Mouse (Mus musculus): Measurements from ENCODE around the gene Uba1y. TPM values are rescaled to one million over a fixed set of nuclear protein-coding genes. Genes with fewer than 3 reads are reported as not detected.
"Not testable (repeated sequence)": the region's sequence is repeated elsewhere in the genome, so short reads cannot be mapped to it uniquely, and the experiment has no call there.

Uba1y gene
- total RNA-seq (2021) = not detected
- long read RNA-seq, experiment 1 = 0 reads
- long read RNA-seq, experiment 2 = 0 reads

DNA sequence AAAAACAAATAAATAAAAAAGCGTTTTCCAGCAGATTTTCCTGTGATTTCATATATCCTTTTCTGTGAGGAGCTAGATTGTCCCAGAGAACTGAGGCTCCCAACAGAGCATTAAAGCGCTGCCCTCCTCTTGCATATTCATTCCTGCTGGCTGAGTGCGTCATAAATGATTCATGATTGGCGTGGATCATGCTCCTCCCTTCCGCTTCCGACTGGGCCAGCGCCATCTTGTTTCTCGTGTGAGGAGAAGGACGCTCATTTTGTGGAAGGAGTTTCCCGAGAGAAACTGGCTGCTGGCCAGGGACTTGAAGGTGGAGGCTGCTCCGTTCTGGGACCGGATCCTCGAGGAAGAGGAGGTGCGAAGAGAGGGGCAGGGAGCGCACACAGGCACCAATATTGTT lies at the start of gene Uba1y:
Uba1y (plus strand) TSS at position 254 of the 400 bp plus-strand sequence.
- no peak for DNase-seq

GRCm38 (mm10) chrY:797309-797708 lies 21.1 kb upstream of the Uba1y start, which contains the start of gene Zfy1:
TSS of gene Zfy1 (minus strand) at chrY:797409.
- not testable (repeated sequence) for DNase-seq

- peak in 1 of 2 experiments; percentile 73 for DNase-seq
These were observed 9.3 kb upstream of the Uba1y start for GRCm38 (mm10) chrY:808991-809661.

- no peak for DNase-seq
These were observed 54.0 kb downstream of the Uba1y start for GRCm38 (mm10) chrY:872404-872803.

DNA sequence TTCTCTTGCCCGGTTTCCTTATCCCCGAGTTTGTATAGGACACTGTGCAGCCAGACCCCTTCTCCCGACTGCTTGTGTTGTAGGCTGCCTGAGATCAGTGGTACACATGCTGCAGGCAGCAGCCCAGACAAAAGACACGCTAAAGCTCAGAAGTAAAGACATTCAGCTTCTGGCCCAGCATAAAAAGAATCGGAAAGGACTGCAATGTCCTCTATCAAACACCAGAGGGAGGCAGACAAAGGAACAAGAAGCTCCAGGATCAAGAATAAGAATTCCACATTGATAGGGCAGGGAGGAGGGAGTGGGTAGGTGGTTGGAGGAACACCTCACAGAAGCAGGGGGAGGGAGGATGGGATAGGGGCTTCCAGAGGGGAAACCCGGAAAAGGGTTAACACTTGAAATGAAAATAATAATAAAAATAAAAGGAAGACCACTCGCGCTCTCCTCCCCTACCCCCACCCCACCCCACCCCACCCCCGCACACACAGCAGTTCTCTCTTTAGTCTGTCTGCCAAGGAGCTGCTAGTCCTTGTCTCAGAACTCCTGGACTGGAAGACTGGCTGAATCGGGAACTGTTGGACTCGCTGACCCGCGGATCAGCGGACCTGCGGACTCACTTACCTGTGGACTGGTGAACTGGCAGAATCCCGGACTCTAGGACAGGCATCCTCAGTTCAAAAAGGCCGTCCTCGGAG lies 54.6 kb downstream of the Uba1y start:
- DNase-seq = no peak

Other genes starting within 250 kb of the Uba1y start
- gene Zfy1, start 21.2 kb upstream of the Uba1y start, total RNA-seq (2021) = not detected
- 1 to 10 TPM in 1 of 2 experiments, not detected in 1; 9.4 TPM for gene Kdm5d, start 79.1 kb downstream of the Uba1y start, total RNA-seq (2021)
- 10 to 100 TPM in 1 of 2 experiments, not detected in 1; 58.1 TPM for gene Eif2s3y, start 191.9 kb downstream of the Uba1y start, total RNA-seq (2021)

Measured in heart, adult 18-20 months (tissue).